Mouse (Mus musculus): Measurements from ENCODE around the gene 9330159F19Rik. TPM values are rescaled to one million over a fixed set of nuclear protein-coding genes. Genes with fewer than 3 reads are reported as not detected.

Gene 9330159F19Rik
- total RNA-seq, 2 experiments from 2014 or later = 63.0 to 84.3 TPM

Other genes starting within 250 kb of the 9330159F19Rik start
- not detected for gene 2310057J18Rik, start 225.3 kb upstream of the 9330159F19Rik start, total RNA-seq (2021)
- gene Soga3, start 67.8 kb upstream of the 9330159F19Rik start, total RNA-seq (2021) = 100 to 1,000 TPM; 144 to 171 TPM
- 10 to 100 TPM; 20.7 to 26.6 TPM for gene Gm49353, start 12.7 kb upstream of the 9330159F19Rik start, total RNA-seq (2021)
- 10 to 100 TPM; 25.9 to 31.4 TPM for gene Echdc1, start 101.6 kb downstream of the 9330159F19Rik start, total RNA-seq (2021)
- 10 to 100 TPM; 83.1 to 89.6 TPM for gene Rnf146, start 150.8 kb downstream of the 9330159F19Rik start, total RNA-seq (2021)